Mouse (Mus musculus) embryonic facial prominence, embryonic 15.5 days (tissue): ENCODE data around the gene Tmem207. TPM values are rescaled to one million over a fixed set of nuclear protein-coding genes. Genes with fewer than 3 reads are reported as not detected.

ENCODE experiments used
- ATAC-seq: fragments of 200-750 bp; cut with Nextera tagmentation; 2 replicates; pipeline ENCODE4 v1.8.0; 2017; ENCODE audit warnings: low read depth, moderate TSS enrichment; ENCODE audit not compliant: insufficient number of reproducible peaks, low FRiP score, low TSS enrichment
- H3K27ac ChIP-seq: fragments of 300-500 bp; sonication (generic); replicated peaks from 2 replicates; pipeline ENCODE4 v1.5.1; 2015; ENCODE audit warnings: mild to moderate bottlenecking, inconsistent platforms
- H3K27me3 ChIP-seq: fragments of 300-500 bp; sonication (generic); 2 replicates; pipeline ENCODE4 v1.6.1; 2015; ENCODE audit warnings: inconsistent platforms
- H3K36me3 ChIP-seq: fragments of 300-500 bp; sonication (generic); 2 replicates; pipeline ENCODE4 v1.6.1; 2015; ENCODE audit warnings: mild to moderate bottlenecking, inconsistent platforms
- H3K4me1 ChIP-seq: fragments of 300-500 bp; sonication (generic); 2 replicates; pipeline ENCODE4 v1.6.1; 2015; ENCODE audit warnings: inconsistent platforms
- H3K4me2 ChIP-seq: fragments of 300-500 bp; sonication (generic); replicated peaks from 2 replicates; pipeline ENCODE4 v1.6.1; 2015; ENCODE audit warnings: mild to moderate bottlenecking, inconsistent platforms
- H3K4me3 ChIP-seq: fragments of 300-500 bp; sonication (generic); replicated peaks from 2 replicates; pipeline ENCODE4 v1.5.1; 2015; ENCODE audit warnings: mild to moderate bottlenecking, inconsistent platforms
- H3K9ac ChIP-seq: fragments of 300-500 bp; sonication (generic); 2 replicates; pipeline ENCODE4 v1.6.1; 2015; ENCODE audit warnings: inconsistent platforms
- H3K9me3 ChIP-seq: fragments of 300-500 bp; sonication (generic); replicated peaks from 2 replicates; pipeline ENCODE4 v1.6.1; 2016; ENCODE audit warnings: inconsistent platforms
- WGBS: fragments of 180-500 bp; shearing (Covaris S2); methylation state at CpG from one replicate; pipeline ENCODE4 v1.1.7; 2015; 5-methylcytosine and 5-hydroxymethylcytosine counted together
- polyA plus RNA-seq: library from polyadenylated mRNA; unstranded; fragments of >200 nt; fragmentation: Nextera tagmentation; extraction: Ambion mirVana; gene quantifications from 2 replicates; pipeline ENCODE4 v1.2.1, GENCODE M21; 2015

Tmem207 gene
- polyA plus RNA-seq, 1 experiment from 2014 or later = not detected

DNA sequence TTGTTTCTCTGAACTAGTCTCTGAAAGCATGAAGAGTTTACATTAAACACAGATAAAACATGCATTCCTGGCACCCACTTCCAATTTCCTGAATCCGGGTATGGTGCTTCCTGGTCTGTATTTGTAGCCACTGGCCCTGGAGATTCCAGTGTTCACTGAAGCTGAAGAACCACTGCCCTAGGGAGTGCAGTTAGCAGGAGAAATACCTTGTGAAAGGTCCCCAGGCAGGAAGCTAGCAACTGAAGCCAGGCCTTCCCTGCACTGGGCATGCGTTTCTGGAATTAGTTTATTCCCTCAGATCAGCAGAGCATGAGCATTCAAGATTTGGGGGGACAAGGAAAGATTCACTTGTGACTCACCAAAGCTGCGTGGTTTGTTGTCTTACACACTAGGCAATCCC is 72.4 kb downstream of the Tmem207 start:
- Histone ChIP-seq H3K27me3 (no peaks in the 10 kb centered on the region), H3K4me2 (no peak overlapping the region), H3K9me3 (no peaks in the 10 kb centered on the region), H3K9ac (no peak overlapping the region), H3K4me3 (no peak overlapping the region), H3K36me3 (no peaks in the 10 kb centered on the region), H3K27ac (no peak overlapping the region), H3K4me1 (no peaks in the 10 kb centered on the region)
- WGBS = 45% methylated on average over 3 of the region's 3 CpGs
- no peak for ATAC-seq

Other genes starting within 250 kb of the Tmem207 start
- gene Cldn1, start 154.9 kb downstream of the Tmem207 start, polyA plus RNA-seq = 43.9 and 50.2 TPM in 2 replicates
- not detected in 2 replicates for gene Cldn16, start 63.6 kb downstream of the Tmem207 start, polyA plus RNA-seq
- 8.9 and 9.8 TPM in 2 replicates for gene Il1rap, start 54.9 kb upstream of the Tmem207 start, polyA plus RNA-seq